Mouse (Mus musculus) left cerebral cortex, postnatal 25 days (tissue): ENCODE results near the gene Me1. TPM values are rescaled to one million over a fixed set of nuclear protein-coding genes. Genes with fewer than 3 reads are reported as not detected.

Experiments
- DNase-seq, 2 experiments: peaks; one replicate each; pipeline ENCODE4 v3.0.0; 2022; ENCODE audit warnings: low spot score in 2 of 2, mixed read lengths in 1 of 2
- intact Hi-C: fragments of 180-260 bp; cut with DNase I; formaldehyde crosslinking; loops from one replicate; pipeline ENCODE4 v1.15.1; 2025
- total RNA-seq, 2 experiments: library from RNA; stranded (reverse); gene quantifications; 2 replicates each; pipeline ENCODE4 v1.2.3; 2021

Me1 gene
- total RNA-seq, 2 experiments from 2014 or later = 53.1 to 57.3 TPM

DNA sequence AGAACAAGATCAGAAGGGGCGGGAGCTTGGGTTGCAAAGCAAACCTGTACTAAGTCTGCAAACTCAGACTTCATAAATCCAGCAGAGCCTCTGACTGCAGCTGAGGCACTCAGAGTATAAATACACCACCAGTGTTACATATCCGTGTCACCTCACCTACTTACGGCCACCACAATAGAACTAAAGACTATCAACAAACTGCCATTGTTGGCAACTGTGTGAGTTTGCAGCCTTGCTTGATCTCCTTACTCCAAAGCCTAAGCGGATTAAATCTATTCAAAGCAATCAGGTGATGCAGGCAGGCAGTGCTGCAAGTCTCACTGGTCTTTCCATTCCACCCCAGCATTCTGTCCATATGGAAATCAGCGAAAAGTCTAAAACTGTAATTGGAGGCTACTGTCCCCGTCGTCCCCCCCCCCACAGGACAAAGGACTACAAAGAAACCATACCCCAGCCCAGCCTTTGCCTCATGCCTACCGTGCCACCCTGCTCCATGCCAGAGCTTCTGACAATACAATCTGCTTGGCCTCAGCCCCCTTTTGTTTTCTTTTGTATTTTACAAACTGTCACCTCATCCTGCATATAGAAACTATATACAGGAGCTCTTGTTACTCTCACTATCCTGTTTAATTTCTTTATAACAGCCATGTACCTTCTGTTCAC lies 27.0 kb downstream of the Me1 start:
- DNase-seq = no peak
- intact Hi-C loops = no loop called here

DNA sequence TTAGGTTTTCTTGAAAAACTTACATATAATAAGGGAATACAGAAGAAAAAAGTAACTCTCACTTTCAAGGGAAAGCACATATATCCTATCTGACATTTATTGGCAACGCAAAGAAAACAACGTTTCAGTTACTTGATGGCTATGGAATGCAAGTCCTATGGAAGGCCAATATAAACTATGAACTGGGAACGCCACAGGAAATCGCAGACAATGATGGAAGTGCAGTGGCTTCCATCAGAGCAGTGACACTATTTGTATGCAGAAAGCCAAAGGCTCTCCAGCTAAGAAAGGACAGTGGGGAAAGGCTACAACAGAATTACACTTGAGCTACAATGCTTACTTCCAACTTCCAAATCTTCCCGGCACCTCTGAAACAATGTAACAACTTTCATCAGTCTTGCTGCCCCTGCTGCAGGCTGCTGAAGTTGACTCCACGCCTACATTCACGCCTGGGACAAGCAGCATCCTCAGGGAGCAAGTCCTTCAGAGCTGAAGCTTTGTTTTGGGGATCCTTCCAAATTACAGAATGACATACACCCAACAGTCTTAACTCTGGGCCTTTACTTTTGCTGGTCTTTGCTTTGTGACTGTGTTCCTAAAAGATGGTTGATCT lies 28.5 kb downstream of the Me1 start:
- no peak for DNase-seq
- intact Hi-C loops = no loop called here

DNA sequence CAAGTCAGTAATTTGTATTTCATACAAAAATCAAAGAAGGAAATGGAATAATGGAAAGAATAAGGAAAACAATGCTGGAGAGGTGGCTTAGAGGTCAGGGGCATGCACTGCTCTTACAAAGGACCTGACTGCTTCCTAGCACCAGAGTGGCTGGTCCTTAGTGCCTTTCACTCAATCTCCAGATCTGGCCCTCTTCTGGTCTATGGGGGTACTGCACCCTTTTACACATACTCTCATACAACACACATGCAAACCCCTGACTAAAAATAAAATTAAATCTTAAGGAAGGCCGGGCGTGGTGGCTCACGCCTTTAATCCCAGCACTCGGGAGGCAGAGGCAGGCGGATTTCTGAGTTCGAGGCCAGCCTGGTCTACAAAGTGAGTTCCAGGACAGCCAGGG lies 34.1 kb downstream of the Me1 start:
- intact Hi-C loops = loop anchor here (2.0 kb wide), 1 partner anchor 37 kb away; no protein-coding TSS in a partner anchor
- DNase-seq = peak in 1 of 2 experiments; percentile 22

DNA sequence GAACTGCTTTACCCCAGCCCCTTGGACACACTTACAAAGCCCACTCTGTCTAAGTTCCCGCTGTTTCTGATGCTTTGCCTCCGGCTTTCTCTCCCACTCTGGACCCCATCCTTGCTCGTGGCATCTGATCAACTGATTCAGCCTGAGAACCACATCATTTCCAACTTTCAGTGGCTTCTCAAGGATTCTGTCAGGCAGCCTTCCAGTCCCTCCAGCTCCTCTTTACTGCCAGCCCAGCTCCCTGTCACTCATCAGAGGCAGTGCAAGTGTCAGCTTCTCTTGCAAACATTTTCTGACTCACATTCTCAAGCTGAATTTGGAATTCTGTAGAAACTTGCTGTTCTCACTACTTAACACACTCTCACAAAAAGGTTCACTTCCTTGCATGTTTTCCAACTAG lies 34.5 kb downstream of the Me1 start:
- peak in 1 of 2 experiments; percentile 64 for DNase-seq
- intact Hi-C loops = loop anchor here (2.0 kb wide), 1 partner anchor 36 kb away; no protein-coding TSS in a partner anchor

DNA sequence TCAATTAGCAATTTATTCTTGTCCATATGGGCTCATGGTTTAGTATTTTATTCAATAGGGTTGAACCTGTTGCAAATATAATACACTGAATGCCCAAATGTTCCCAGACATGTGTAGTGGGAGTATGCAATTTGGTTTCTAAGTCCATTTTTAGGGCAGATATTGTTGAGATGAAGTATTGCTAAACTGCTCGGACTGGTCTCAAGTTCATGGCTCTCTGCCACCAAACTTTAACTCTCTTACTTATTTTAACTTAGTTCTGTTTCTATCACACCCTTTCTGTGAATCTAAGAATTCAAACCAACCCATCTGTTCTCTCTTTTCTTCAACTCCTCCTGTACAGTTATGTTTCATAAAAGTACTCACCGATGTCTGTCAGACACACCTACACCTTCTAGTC lies 35.4 kb downstream of the Me1 start:
- intact Hi-C loops = loop anchor here (2.0 kb wide), 1 partner anchor 36 kb away; no protein-coding TSS in a partner anchor
- peak in 1 of 2 experiments; percentile 35 for DNase-seq

DNA sequence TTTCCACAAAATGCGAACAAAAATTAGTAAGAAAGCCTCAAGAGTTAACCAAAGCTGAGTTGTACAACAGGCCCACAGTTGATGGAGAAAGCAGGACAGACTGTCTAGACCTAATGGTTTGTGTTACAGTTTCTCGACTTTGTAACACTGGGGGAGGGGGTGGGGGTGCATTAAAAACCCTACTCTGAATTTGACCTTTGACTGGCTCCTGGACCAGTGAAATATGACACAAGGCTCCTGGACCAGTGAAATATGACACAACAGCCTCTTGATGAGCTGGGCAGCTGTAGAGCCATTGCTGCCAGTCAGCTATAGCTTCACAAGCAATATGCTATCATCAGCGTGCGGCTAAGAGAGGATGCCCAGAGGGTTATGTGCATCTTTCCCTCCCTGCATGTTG lies 37.4 kb downstream of the Me1 start:
- intact Hi-C loops = no loop called here
- no peak for DNase-seq

DNA sequence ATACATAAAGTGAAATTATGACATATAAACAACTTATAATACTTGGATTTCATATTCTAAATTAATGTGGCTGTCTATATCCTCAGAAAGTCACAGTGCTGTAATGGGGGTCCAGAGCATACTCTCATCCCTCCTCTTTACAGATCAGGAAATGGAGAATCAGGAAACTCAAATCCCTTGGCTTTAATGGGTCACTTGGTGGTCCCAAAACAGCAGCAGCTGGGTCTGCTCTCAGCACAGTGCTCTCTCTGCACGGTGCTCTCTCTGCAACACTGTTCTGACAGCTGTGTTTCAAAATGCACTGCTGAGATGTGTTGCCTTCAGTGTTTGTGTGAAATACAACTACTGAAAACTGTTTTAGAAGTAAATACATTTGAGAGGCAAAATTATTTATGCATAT lies 43.6 kb downstream of the Me1 start:
- intact Hi-C loops = no loop called here
- DNase-seq = no peak

DNA sequence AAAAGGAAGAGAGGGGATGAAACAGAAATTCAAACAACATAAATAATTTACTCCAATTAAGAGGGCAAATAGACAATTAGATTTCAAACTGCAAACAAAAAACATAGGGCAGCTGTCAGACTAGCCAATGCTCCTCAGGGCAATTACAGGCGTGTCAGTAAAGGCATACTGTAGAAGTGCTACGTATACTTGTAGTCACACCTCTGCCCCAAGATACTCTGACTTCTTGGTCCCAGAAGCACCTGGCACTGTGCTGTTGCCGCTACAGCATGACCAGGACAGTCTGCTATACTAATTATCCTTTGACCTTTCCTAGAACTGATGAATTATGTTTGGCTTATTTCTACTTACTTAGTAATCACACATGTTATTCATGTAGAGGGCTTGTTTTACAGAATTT lies 44.5 kb downstream of the Me1 start:
- DNase-seq = no peak
- intact Hi-C loops = no loop called here

DNA sequence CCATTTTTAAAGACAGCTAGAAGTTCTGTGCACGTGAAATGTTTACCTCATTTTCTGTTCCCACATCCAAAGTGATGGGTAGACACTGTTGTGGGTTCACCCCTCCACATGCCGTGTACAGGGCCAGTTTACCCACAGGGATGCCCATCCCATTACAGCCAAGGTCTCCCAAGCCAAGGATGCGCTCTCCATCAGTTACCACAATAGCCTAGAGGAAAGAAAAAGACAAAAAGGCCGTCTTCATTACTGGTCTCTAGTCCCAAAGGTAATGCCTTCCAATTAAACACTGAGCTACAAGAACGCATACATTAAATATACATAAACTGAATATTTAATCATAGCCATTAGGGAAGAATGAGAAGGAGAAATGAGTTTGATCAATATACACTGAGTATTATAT lies 44.9 kb downstream of the Me1 start:
- intact Hi-C loops = no loop called here
- DNase-seq = no peak

DNA sequence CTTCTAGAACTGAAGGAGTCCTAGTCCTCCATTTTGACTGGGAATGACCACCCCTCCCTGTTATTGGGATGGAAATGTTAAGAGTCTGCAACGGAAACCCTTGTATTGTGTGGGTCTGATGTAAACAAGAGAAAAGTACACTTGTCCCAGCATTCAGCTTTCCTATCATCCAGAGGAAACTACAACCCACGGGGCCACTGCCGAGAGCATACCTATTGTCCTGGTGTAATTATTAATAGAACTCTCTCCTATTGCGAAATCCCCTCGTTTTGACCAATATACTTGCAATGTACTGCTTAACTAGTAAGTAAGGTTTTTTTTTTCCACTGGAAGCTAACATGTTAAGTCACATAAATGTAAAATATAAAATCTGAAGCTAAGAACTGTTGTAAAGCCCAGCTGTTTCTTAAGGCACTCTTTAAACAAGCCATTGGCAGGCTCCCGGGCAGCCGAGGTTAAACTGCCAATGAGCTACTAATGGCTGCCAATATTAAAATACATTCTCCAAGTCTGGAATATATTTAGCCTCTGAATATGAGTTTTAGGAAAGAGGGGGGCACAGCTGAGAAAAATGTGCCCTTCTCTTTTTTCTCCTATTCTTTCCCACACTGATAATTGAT lies 47.7 kb downstream of the Me1 start:
- DNase-seq = no peak
- intact Hi-C loops = no loop called here

DNA sequence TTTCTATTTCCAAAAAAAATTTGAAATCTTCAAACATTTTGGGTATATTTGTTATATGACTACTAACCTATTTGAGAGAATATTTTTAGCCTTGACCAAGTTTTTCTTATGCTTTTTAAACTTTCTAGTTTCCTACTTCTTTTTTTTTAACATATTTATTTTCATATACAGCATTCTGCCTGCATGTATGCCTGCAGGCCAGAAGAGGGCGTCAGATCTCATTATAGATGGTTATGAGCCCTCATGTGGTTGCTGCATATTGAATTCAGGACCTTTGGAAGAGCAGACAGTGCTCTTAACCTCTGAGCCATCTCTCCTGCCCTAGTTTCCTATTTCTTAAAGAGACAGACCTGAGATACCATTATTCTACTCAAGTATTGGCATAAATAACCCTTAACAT lies 48.9 kb downstream of the Me1 start:
- intact Hi-C loops = no loop called here
- DNase-seq = no peak

DNA sequence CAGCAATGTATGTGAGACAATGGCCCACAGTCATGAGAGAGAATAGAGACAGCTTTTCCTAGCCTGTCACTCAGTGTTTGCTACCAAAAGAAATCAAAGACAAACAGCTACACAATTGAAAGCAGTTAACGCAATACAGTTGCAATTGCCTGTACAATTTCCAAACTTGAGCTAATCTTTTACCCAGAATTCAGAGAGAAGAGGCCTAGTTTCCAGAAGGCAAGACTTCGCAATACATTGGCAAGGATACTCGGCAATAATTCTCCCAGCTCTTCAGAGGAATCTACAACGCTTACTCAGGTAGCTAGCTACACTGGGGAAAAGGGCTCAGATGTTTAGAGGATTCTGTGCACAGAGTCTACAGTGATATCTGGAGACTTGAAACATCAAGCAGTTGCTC lies 52.3 kb downstream of the Me1 start:
- intact Hi-C loops = loop anchor here (5.0 kb wide), 1 partner anchor 104 kb away; no protein-coding TSS in a partner anchor
- DNase-seq = no peak

DNA sequence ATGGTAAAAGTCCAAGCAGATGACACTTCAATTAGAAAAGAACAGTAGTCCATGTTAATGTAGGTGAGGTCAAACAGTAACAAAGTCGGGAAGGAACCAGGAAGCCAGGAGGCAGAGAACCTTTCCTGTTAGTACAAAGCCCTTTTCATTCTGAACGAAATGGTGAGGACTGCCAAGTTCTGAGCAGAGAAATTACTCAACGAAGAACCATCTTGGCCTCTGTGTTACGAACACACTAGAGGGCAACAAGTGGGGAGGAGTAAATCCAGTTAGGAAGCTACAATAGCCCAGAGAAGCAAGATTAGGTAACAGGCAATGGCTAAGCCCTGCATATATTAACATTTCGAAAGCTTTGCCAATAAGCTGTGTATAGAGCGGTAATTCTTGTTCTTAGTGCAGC lies 57.0 kb downstream of the Me1 start:
- intact Hi-C loops = no loop called here
- DNase-seq = no peak

DNA sequence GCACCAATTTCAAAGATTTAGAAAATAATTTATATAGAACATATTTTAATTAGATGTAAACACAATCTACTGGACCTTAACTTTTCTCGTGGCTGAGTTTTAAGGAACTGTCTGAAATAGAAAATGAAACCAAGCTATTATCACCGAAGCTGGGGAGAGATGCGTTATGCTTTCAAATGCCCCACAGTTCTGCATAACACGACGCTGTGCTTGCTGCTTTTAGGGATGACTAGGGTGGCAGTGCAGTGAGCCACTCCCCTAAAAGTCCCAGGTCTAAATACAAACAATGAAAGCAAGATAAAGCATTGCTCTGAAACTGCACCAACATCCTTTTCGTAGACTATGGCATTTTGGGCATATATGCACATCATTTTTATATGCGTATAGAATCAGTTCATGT lies 64.6 kb downstream of the Me1 start:
- intact Hi-C loops = no loop called here
- no peak for DNase-seq

DNA sequence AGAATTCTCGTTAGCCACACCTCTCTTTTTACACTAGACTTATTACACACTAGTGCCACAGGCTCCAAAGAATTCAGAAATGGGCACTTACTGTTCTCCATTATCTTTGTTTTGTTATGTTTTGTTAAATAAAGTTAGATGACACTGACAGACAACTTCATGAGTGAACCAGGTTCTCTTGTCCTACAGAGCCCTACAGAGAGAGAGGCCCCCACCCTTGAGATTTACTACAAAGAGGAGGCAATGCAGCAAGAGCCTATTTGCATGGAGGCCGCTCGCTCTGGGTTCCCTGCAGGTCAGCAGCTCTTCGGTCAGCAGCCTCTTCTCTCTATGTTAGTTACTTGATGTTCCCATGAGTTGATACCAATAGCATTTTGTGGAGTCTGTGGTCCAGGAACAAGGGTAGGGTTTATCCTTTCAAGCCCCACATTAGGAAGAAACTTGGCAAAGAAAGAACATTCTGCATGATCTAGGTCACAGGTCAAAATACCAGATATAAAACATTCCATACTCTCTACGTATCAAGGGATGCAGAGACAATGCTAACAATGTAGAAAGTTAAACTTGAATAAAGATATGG lies 65.3 kb downstream of the Me1 start:
- intact Hi-C loops = no loop called here
- no peak for DNase-seq

DNA sequence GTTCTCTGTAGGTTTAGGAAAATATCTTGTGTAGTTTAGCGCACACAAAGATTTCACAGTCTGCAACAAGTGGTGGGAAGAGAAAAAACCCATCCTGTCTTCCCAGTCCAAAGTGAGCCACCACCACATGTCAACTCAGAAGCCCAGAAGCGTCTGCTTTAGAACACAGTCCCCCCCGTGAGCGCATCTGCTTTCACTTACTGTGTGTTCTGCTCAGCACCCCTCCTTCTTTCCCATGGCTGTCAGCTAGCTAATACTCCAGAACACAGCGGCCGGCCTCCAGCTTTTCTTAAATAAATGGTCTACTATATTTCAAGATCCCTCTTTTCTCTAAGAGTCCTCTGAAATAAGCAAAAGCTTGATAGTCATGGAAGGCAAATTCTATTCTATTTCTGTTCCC lies 66.4 kb downstream of the Me1 start:
- no peak for DNase-seq
- intact Hi-C loops = loop anchor here (5.0 to 10.0 kb wide), 2 partner anchors 68 to 1805 kb away; partner anchors contain the start of gene Me1

DNA sequence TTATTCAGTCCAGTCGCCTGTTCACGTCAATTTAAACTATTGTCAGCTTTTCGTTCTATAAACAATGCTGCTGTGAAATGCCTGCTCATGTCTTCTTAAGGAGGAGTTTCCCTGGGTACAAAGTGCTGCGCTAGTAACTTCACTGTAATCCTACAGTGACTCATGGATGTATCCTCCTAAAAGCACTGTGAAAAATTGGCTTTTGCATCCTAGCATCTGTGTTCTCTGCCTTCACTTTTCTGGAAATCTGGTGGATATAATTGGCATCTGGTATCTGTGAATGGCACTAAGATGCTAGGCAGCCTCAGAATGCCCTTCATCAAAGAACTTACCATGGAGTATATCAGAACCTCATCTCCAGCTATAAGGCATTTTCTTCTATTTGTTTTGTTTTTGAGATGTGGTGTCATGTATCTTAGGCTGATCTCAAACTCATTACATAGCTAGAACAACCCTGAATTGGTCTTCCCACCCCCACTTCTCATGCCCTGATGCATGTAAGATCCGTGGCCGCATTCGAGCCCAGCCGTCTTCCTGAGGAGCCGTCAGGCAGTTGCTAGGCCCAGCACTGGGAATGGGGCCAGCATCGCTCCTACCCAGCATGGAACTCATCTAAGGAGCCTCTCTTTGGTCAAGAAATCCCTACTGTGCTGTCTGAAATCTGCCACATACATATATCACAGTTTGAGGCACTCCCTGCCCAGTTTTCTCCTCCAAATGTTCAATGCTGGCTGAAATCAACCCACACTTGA lies 67.8 kb downstream of the Me1 start:
- DNase-seq = peak; percentile 43 to 87
- intact Hi-C loops = loop anchor here (5.0 to 10.0 kb wide), 2 partner anchors 69 to 1803 kb away; partner anchors contain the start of gene Me1

DNA sequence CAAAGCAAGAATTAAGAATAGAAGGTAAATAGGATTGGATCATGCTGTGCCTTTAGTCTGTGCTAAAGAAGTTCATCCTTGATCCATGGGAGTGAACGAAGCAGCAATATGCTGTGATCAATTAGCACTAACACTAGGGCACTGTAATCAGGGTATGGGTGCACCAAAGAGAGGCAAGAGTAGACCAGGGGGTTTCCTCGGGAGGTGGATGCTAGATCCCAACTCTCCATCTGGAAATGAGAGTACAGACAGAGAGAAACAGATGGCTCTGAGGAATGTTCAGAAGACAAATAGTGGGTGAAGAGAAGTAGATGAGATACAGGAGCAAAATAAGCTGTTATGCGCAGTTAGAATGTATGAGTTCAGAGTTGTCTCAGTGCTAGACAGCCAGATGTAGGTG lies 68.8 kb downstream of the Me1 start:
- peak; percentile 35 to 84 for DNase-seq
- intact Hi-C loops = loop anchor here (5.0 to 10.0 kb wide), 2 partner anchors 70 to 1802 kb away; partner anchors contain the start of gene Me1

DNA sequence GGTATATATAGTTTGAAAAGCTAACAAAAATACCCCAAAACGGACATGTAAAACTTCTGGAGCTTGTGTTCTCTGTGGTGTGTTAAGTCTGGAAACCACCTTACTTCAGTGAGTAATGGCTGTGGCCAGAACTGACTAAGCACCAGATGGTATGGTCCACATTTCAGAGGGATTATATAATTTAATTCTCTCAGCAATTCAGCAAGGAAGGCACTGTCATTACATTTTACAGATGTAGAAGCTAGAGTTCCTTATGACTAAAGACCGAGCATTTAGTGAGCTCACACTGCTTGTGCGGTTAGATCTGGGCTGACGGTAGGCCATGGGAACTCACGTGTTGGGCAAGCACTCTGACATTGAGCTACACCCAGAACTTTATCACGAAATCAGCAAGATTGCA lies 71.0 kb downstream of the Me1 start:
- intact Hi-C loops = loop anchor here (2.0 to 10.0 kb wide), 3 partner anchors 36 to 1800 kb away; partner anchors contain the start of gene Me1
- peak; percentile 28 to 87 for DNase-seq

DNA sequence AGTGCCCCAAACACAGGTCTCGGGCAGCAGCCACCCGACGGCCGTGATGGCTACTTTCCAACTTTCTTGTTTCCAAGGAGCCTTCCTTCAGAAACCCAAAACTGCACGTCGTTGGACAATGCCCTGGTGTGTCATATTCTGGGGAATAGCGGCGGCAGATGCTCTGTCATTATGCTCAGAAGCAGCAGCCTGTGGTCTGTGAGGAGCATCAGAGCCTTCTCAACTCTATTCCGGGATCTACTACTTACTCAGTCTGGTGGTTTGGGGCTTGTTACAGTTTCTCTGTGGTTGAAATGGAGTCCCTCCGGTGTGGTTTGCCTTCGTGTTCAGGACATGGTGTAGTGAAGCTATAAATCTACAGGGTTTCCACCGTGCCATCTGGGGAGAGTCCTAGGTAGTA lies 71.7 kb downstream of the Me1 start:
- DNase-seq = peak in 1 of 2 experiments; percentile 42
- intact Hi-C loops = loop anchor here (2.0 to 10.0 kb wide), 2 partner anchors 37 to 1799 kb away; no protein-coding TSS in a partner anchor
